Mouse (Mus musculus) forebrain, postnatal 0 days (tissue): Measurements from ENCODE around the gene Fam168a. TPM values are rescaled to one million over a fixed set of nuclear protein-coding genes. Genes with fewer than 3 reads are reported as not detected.

ENCODE experiments used
- ATAC-seq: fragments of 200-750 bp; cut with Nextera tagmentation; 2 replicates; pipeline ENCODE4 v1.8.0; 2017; ENCODE audit warnings: mild to moderate bottlenecking, moderate library complexity
- DNase-seq: peaks from one replicate; pipeline ENCODE4 v3.0.0-alpha.2; 2015
- H3K27ac ChIP-seq: fragments of 300-500 bp; sonication (generic); 2 replicates; pipeline ENCODE4 v1.5.1; 2014; ENCODE audit warnings: low read depth, mild to moderate bottlenecking, antibody characterized with exemption, low read length, moderate library complexity, mixed read lengths
- H3K27me3 ChIP-seq: fragments of 300-500 bp; sonication (generic); 2 replicates; pipeline ENCODE4 v1.6.1; 2014; ENCODE audit warnings: mild to moderate bottlenecking, low read length, mixed read lengths; ENCODE audit not compliant: insufficient read depth
- H3K36me3 ChIP-seq: fragments of 300-500 bp; sonication (generic); 2 replicates; pipeline ENCODE4 v1.6.1; 2014; ENCODE audit warnings: mild to moderate bottlenecking, moderate library complexity; ENCODE audit not compliant: insufficient read depth
- H3K4me1 ChIP-seq: fragments of 300-500 bp; sonication (generic); 2 replicates; pipeline ENCODE4 v1.6.1; 2014; ENCODE audit warnings: antibody characterized with exemption; ENCODE audit not compliant: insufficient read depth
- H3K4me2 ChIP-seq: fragments of 300-500 bp; sonication (generic); 2 replicates; pipeline ENCODE4 v1.6.1; 2014; ENCODE audit warnings: low read depth, mild to moderate bottlenecking, moderate library complexity
- H3K4me3 ChIP-seq: fragments of 300-500 bp; sonication (generic); 2 replicates; pipeline ENCODE4 v1.5.1; 2014; ENCODE audit warnings: low read depth, low read length, mixed read lengths
- H3K9ac ChIP-seq: fragments of 300-500 bp; sonication (generic); 2 replicates; pipeline ENCODE4 v1.6.1; 2014; ENCODE audit warnings: mild to moderate bottlenecking
- H3K9me3 ChIP-seq: fragments of 300-500 bp; sonication (generic); 2 replicates; pipeline ENCODE4 v1.6.1; 2016; ENCODE audit warnings: low read length
- CTCF ChIP-seq: sonication (generic); IDR thresholded peaks from 2 replicates; pipeline ENCODE4 v1.5.1; 2016; ENCODE audit warnings: antibody characterized with exemption, control low read depth, low read depth
- WGBS: fragments of 180-500 bp; shearing (Covaris S2); extraction: QIAGEN DNeasy Blood & Tissue Kit; methylation state at CpG from one replicate; pipeline ENCODE4 v1.1.7; 2014; 5-methylcytosine and 5-hydroxymethylcytosine counted together
- polyA plus RNA-seq: library from polyadenylated mRNA; unstranded; fragments of >200 nt; fragmentation: Nextera tagmentation; extraction: Ambion mirVana; gene quantifications from 2 replicates; pipeline ENCODE4 v1.2.1, GENCODE M21; 2015
- total RNA-seq: library from RNA; depleted of rRNA; stranded (reverse); fragments of >200 nt; gene quantifications from 2 replicates; pipeline ENCODE4 v1.2.3, GENCODE M21; 2014

Fam168a gene
- total and polyA plus RNA-seq, 2 experiments from 2014 or later: 91.7 to 116 TPM

DNA sequence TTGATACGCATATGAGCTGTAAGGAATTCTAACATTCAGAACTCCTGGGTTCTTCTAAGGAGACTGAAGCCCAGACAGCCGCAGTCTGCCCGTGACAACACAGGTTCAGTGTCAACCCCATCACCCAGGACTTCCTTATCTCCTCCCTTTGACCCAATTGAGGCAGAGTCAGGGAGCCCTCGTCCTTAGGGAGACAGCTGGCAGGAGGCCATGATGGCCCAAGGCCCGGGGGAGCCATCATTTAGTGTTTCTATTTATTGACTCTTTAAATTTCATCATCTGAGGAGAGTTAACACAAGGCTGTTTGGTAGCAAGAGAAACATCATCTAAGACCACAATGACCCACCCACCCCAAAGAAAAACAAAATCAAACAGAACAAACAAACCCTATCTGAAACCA, 165.5 kb downstream of the Fam168a start:
- Histone ChIP-seq H3K27ac (no peak overlapping the region), H3K27me3 (no peaks in the 10 kb centered on the region), H3K9ac (no peak overlapping the region), H3K36me3 (peaks cover 37% of the 10 kb centered on the region), H3K4me2 (no peak overlapping the region), H3K9me3 (no peaks in the 10 kb centered on the region), H3K4me3 (no peak overlapping the region), H3K4me1 (no peaks in the 10 kb centered on the region)
- no peak for TF ChIP-seq CTCF
- 80% methylated on average over 5 of the region's 5 CpGs for WGBS
- ATAC-seq (no peak), DNase-seq (no peak)

DNA sequence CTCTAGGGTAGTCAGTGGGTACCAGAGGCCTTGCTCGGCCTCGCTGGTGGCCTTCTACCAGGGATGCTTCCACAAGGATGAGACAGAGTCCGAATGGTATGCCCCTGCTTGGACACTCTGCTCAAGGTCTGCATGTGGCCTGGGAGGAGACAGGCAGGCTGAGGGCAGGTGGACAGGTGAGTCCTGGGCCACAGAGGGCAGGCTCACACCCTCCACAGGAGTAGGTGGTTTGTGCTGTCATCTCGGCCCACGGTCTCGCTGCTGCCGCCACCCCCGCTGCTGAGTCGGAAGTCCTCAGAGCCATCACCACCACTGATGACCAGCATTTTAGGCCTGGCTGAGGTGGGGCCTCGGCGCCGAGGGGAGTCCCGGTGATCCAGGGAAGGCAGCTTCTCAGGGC, 166.8 kb downstream of the Fam168a start:
- no peak for TF ChIP-seq CTCF
- WGBS: 96% methylated on average over 13 of the region's 13 CpGs
- no peak overlapping the region for H3K4me2 ChIP-seq
- no peak overlapping the region for H3K9ac ChIP-seq
- no peak overlapping the region for H3K27ac ChIP-seq
- peaks cover 49% of the 10 kb centered on the region for H3K36me3 ChIP-seq
- ATAC-seq (no peak), DNase-seq (no peak)
- H3K4me1 ChIP-seq: no peaks in the 10 kb centered on the region
- H3K27me3 ChIP-seq: no peaks in the 10 kb centered on the region
- no peak overlapping the region for H3K4me3 ChIP-seq
- H3K9me3 ChIP-seq: no peaks in the 10 kb centered on the region

DNA sequence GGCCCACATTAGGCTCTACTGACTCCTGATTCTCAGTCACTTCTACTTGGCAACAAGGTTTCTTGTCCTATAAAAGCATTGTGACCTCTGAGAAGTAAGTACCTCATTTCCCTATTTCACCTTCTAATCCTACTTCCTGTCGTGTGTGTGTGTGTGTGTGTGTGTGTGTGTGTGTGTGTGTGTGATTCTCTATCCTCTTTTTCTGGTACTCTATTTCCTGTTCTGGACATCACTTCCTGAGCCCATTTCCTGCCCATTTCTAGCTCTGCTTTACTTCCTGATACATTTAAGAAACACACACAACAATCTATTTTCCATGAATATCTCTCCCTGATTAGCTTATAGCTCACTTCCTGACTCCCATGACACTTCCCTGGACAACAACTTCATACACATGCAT, 169.4 kb downstream of the Fam168a start:
- no peak overlapping the region for H3K9ac ChIP-seq
- no peak for TF ChIP-seq CTCF
- DNase-seq: no peak
- H3K9me3 ChIP-seq: no peaks in the 10 kb centered on the region
- no peaks in the 10 kb centered on the region for H3K4me1 ChIP-seq
- peaks cover 75% of the 10 kb centered on the region for H3K36me3 ChIP-seq
- H3K4me2 ChIP-seq: no peak overlapping the region
- H3K27ac ChIP-seq: no peak overlapping the region
- ATAC-seq: no peak
- WGBS: 74% methylated on average over 1 of the region's 1 CpGs
- H3K4me3 ChIP-seq: no peak overlapping the region
- no peaks in the 10 kb centered on the region for H3K27me3 ChIP-seq

GRCm38 (mm10) chr7:100876293-100876692, 169.9 kb downstream of the Fam168a start:
- ATAC-seq (no peak), DNase-seq (no peak)
- Histone ChIP-seq H3K9me3 (no peaks in the 10 kb centered on the region), H3K27ac (no peak overlapping the region), H3K4me3 (no peak overlapping the region), H3K4me2 (no peak overlapping the region), H3K9ac (no peak overlapping the region), H3K4me1 (no peaks in the 10 kb centered on the region), H3K27me3 (no peaks in the 10 kb centered on the region), H3K36me3 (peaks cover 80% of the 10 kb centered on the region)
- TF ChIP-seq CTCF: no peak
- WGBS: 87% methylated on average over 13 of the region's 13 CpGs

DNA sequence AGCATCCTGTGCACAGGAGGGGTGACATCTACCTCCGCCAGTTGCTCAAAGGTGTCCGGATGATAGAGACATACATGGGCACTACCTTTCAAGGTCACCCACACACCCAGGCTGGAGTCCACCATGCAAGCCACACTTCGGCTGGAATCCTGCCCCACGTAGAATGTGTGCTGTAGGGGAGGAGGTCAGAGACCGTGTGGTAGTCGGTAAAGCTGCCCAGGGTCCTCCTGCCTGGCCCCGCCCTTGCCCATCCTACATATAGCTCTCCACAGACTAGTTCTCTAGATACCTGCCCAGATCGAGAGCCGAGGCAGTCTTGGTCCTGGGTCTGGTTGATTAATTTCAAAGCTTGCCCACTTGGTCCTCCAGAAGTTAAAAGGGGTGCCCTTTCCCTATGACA, 170.3 kb downstream of the Fam168a start:
- Histone ChIP-seq H3K9me3 (no peaks in the 10 kb centered on the region), H3K27me3 (no peaks in the 10 kb centered on the region), H3K27ac (no peak overlapping the region), H3K9ac (no peak overlapping the region), H3K4me2 (no peak overlapping the region), H3K4me1 (no peaks in the 10 kb centered on the region), H3K36me3 (peaks cover 80% of the 10 kb centered on the region), H3K4me3 (no peak overlapping the region)
- WGBS: 93% methylated on average over 9 of the region's 9 CpGs
- no peak for DNase-seq
- no peak for ATAC-seq
- no peak for TF ChIP-seq CTCF

- Histone ChIP-seq H3K4me1 (no peaks in the 10 kb centered on the region), H3K4me3 (no peak overlapping the region), H3K36me3 (peaks cover 83% of the 10 kb centered on the region), H3K4me2 (no peak overlapping the region), H3K9me3 (no peaks in the 10 kb centered on the region), H3K27me3 (no peaks in the 10 kb centered on the region), H3K9ac (no peak overlapping the region), H3K27ac (no peak overlapping the region)
- peak; percentile 59 for TF ChIP-seq CTCF
- 20% methylated on average over 20 of the region's 20 CpGs for WGBS
- DNase-seq: peak; percentile 62
- peak; percentile 57 for ATAC-seq
Measured at GRCm38 (mm10) chr7:100879595-100879994, 173.2 kb downstream of the Fam168a start.

- Histone ChIP-seq H3K27ac (no peak overlapping the region), H3K36me3 (peaks cover 89% of the 10 kb centered on the region), H3K27me3 (no peaks in the 10 kb centered on the region), H3K4me1 (no peaks in the 10 kb centered on the region), H3K4me2 (no peak overlapping the region), H3K4me3 (no peak overlapping the region), H3K9me3 (no peaks in the 10 kb centered on the region), H3K9ac (no peak overlapping the region)
- DNase-seq: no peak
- TF ChIP-seq CTCF: no peak
- 92% methylated on average over 9 of the region's 9 CpGs for WGBS
- ATAC-seq: no peak
Measured at GRCm38 (mm10) chr7:100881531-100881930, 175.1 kb downstream of the Fam168a start.

- no peak overlapping the region for H3K9ac ChIP-seq
- ATAC-seq (no peak), DNase-seq (no peak)
- WGBS: 92% methylated on average over 4 of the region's 4 CpGs
- H3K9me3 ChIP-seq: no peaks in the 10 kb centered on the region
- no peak overlapping the region for H3K4me3 ChIP-seq
- H3K4me1 ChIP-seq: no peaks in the 10 kb centered on the region
- H3K36me3 ChIP-seq: peaks cover 86% of the 10 kb centered on the region
- H3K27me3 ChIP-seq: no peaks in the 10 kb centered on the region
- TF ChIP-seq CTCF: no peak
- no peak overlapping the region for H3K27ac ChIP-seq
- no peak overlapping the region for H3K4me2 ChIP-seq
Measured at GRCm38 (mm10) chr7:100881950-100882349, 175.5 kb downstream of the Fam168a start.
